Mouse (Mus musculus): Measurements from ENCODE around the gene Gm21732.
"Not testable (repeated sequence)": the region's sequence is repeated elsewhere in the genome, so short reads cannot be mapped to it uniquely, and the experiment has no call there.

The Gm21732 gene

DNA sequence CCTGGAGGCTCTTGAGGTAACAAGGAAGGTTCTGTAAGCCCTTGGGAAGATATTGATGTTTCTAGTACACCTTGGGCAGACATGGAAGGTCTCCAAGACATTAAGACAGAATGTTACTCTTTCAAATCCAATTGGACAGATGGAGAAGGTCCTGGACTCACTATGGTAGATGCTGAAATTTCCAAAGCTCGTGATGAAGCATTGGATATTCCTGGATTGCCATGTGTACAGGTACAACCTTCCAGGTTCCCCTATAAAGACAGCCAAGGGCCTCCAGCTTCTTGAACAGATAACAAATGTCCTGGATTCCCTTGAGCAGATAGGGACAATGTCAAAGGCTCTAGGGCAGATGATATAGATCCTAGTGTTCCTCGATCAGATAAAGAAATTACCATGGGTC, at the start of gene Gm21732:
Gm21732 (minus strand) TSS at position 101 of the 400 bp plus-strand sequence.
- DNase-seq: not testable (repeated sequence)

All from right cerebral cortex, adult 18-20 months (tissue).